Mouse (Mus musculus): ENCODE results near the gene Pde9a.

The Pde9a gene

DNA sequence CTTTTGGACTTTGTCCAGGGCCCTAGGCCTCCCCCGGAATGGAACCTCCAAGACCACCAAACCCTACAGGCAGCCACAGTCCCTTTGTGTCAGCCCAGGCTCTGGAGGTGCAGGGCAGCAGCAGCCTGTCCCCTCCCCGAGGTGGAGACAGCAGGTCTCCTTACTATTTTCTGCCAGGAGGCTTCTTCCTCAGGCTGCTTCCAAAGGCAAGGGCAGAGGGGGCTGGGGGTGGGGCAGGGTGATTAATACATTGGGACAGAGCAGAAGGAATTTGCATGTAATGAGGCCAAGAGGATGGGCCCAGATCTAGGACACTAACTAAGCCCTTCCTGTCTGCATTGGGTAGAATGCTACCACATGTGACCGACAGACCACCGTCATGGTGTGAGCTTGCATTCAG is 74.4 kb downstream of the Pde9a start:
- intact Hi-C loops (cut with DNase I), result no loop called here

DNA sequence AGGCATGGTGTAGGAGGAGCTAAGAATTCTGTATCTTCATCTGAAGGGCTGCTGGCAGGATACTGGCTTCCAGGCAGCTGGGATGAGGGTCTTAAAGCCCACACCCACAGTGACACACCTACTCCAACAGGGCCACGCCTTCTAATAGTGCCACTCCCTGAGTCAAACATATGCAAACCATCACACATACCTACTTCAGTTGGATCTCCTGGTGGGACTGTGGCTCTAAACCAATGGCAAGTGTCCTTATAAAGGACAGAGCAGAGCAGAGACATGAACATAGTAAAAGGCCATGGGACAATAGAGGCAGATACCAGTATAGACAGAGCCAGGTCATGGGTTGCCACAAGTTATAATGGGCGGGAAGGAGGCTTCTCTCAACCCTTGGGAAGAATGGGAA is 76.5 kb downstream of the Pde9a start:
- intact Hi-C loops (cut with DNase I), result no loop called here

DNA sequence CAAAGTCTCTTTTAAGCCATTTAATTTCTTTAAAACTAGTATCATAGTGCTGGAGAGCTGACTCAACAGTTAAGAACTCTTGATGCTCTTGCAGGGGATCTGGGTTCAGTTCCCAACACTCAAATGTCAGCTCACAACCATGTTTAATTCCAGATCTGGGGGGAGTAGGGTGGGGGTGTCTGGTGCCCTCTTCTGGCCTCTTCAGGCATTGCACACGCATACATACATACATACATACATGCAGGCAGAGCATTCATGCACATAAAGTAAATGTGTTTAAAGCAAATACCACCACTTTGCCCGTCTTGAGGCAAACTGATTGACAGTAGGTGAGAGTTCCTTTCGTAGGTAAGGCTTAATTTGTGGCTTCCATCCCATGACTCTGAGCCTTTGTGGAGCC is 80.8 kb downstream of the Pde9a start:
- intact Hi-C loops (cut with DNase I), result no loop called here

DNA sequence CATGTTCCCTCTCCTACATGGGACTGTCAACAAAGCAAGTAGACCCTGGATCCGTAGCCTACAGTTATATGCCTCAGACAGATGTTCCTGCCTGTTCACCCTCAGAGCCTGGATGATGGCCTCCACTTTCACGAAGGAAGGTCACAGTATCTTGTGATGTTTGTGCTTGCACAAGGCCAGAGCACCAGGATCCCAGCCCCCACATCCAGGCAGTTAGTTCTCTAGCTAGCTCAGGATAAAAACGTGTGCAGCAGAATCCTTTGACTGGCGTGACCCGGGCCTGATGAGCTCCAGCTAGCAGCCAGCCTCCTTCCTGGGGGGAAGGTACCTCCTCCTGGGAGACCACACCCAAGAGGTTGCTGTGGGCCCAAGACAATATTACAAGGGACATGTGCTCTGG is 82.5 kb downstream of the Pde9a start:
- intact Hi-C loops (cut with DNase I), result no loop called here

DNA sequence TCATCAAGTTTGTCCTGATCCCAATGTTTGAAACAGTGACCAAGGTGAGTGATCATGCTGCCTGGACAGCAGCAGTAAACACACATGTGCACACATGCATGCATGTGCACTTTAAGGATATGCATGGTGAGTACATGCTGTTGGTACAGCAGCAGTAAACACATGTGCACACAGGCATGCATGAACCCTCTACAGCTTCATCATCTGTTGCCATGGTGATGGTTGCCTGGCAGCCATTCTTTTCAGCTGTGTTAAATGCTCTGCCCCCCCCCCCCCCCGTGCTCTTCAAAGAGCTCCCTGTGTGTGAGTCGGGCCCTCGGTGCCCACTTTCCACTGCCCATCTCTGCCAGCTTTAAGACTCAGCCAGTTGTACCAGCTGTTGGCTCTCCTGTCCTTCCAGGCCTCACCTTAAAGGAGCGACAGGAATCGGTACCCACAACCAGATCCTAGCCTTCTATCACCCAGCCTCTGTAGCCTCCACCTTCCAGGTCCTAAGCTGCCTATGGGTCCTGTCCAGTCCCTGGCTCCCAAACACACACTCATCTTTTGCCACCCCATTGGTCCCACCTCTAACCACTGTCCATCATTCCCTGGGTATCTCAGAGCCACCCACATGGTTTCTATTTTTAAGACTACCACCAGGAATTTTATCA is 84.9 kb downstream of the Pde9a start:
- intact Hi-C loops (cut with DNase I), result no loop called here

DNA sequence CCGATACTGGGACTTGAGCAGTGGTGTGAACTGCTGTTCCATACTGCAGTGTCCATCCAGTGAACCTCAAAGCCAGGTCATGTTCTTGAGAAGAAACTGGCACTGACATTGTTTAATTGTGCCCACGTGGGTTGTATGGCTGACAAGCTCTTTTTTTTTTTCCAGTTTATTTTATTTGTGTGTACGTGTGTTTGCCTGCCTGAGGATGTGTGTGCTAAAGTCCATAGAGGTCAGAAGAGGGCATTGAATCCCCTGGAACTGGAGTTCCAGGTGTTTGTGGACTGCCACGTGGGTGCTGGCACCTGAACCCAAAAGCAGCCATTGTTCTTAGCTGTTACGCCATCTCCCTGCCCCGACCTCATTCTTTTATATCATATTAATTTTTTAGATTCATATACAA is 88.4 kb downstream of the Pde9a start:
- intact Hi-C loops (cut with DNase I), result no loop called here

DNA sequence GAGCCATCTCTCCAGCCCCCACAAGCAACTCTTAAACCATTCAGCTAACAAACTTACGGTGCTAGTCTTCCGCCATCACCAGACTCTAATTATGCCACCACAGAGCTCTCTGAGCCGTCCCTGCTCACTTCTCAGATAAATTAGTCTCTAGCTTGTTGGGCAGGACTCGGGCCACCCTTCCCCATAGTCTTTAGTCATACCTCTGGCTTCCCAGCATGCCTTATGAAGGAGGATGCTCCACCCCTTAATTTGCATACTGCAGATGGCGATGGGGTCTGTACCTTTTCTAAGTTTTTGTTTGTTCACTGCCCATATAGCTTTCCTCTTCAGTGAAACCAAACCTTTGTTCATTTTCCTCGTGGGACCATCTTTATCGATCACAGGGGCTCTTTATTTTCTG is 92.6 kb downstream of the Pde9a start:
- intact Hi-C loops (cut with DNase I), result no loop called here

DNA sequence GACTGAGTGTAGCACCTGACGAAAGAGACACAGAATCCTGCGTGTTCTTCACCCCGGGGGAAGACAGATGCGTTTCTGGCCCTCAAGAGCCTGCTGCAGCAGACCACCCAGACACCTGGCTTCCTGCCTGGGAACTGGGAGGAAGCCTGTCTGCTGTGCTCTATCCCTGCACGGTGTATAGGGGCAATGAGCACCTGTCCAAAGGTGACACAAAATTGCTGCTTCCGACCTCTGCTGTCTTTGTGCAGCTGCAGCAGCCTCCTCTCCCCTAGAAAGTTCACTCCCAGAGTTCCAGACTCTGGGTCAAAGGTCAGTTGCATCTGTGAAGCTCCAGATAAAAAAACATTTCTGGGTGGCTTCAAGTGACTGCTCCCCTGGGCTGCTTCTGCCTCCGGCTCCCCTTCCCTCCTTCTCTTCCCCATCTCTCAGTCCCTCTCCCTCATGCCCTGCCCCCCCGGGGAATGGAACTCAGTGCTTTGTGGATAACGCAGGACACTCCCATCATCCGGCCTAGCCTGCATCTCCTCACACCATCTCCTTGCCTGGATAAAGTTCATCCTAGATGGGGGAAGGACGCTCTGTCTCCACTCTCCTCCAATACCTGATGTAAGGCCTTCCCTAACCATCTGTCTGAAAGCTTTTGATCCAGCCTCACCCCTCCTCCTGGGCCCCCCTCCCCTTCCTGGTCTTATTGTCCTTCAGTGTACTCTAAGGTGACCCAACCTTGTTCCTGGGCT is 93.3 kb downstream of the Pde9a start:
- intact Hi-C loops (cut with DNase I), result no loop called here

DNA sequence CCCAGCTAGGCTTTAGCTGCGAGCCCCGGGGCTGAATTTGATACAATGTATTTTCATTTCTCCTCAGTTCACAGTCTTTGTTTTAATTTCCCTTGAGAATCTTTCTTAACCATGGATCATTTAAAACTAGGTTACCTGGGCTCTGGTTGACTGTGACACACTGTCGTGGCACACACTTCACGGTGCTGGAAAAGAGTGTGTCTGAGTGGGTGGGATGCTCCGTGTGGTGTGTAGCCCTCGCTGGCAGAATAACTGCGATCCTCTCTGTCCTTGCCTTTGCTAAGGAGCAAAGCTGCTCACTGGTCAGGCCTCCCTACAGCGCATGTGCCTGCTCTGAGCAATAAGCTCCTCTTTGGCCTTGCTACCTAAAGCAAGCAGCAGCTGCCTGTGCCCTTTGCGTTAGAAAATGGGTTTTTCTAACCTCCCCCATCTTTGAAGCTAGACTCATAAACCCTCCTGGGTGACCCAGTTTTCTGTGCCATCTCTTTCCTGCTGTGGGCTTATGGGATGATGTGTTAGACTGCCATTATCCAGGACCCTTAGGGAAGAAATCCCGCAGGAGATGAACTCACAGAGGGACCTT is 100.7 kb downstream of the Pde9a start:
- intact Hi-C loops (cut with DNase I), result no loop called here

DNA sequence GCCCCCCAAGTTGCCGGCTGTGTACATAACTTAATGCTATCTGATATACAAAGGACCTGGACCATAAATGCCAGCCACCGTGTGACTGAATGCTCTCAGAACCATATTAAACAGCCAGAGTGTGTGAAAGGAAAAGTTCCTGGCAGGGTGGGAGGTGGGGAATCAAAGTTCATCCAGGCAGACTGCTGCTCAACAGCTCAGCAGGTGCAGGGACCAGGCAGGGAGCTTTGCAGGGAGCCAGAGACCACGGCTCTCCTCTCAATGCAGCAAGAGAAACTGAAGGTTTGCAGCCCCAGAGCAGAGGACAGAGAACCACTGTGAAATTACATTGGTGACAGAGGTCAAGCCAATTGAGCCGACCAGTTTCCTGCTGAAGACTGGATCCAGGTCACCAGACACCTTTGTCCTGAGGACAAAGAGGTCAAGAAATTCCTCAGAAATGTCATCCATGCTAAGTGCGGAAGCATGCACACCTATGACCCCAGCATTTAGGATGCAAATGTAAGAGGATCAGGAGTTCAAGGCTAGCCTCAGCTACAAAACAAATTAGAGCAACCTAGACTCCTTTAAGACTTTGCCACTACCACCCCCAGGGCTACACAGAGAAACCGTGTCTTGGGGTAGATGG is 101.5 kb downstream of the Pde9a start:
- intact Hi-C loops (cut with DNase I), result no loop called here

DNA sequence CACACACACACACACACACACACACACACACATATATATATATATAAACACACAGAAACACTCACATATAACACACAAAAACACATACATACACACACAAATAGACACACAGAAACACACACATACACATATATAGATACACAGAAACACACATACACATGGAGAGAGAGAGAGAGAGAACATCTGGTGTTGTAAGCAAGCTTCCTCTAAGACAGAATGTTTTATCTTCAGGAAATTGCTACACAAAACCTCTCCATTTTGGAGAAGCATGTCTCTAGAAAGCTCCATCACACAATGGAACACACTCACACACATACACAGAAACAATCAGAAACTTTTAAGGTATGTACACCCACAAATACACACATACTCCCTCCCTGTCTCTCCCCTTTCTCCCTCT is 105.3 kb downstream of the Pde9a start:
- intact Hi-C loops (cut with DNase I), result loop anchor here (2.0 kb wide), 1 partner anchor 159 kb away; no protein-coding TSS in a partner anchor

DNA sequence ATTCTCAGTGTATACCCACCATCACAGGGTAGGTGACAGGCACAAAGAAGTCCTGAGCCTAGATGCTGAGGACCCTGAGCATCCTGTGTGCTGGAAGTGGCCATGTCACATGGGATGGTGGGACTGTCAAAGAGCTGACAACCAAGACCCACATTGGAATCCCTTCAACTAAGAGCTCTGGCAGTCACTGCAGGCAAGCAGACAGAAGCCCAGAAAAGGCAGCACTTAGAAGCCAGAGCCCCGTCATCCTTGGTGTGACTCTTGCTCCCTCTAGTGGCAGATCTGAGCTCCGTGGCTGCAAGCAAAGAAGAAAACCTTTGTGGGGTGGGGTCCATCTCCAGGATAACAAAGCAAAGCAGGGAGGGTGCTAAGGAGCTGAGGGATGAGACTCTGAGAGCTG is 106.4 kb downstream of the Pde9a start:
- intact Hi-C loops (cut with DNase I), result loop anchor here (1.0 kb wide), 1 partner anchor 114 kb away; no protein-coding TSS in a partner anchor

DNA sequence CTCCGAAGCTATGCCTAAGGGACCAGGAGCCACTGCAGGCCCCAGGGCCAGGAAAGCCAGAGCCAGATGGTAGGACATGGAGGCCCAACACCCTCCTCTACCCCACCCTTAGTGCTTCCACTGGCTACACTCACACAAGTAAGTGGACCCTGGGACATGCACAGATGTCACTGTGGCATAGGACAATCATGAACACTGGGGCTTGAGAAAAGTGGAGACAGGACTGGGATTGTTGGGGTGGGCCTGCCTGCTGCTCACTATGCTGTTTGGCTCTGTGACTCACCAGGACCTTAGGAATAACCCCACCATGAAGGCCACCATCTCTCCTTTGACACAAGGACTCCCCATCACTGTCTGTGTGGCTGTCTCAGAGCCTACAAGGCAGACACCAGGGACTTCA is 109.0 kb downstream of the Pde9a start:
- intact Hi-C loops (cut with DNase I), result no loop called here

DNA sequence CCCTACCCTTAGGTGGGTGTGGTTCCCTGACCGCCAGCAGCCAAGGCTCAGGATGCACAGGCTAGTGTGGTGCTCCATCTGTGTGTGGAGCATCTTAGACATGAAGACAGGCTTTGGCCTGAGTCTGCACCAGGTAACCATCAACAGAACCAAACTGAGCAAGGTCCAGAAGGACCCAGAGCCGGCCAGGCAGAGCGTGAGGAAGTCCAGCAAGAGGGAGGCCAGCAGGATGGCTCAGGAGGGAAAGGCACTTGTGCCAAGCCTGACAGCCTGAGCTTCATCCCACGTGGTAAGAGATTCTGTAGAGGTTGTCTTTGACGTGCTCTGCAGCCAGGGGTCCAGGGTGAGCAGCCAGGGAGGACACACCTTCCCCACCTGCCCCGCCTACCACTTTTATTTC is 111.7 kb downstream of the Pde9a start:
- intact Hi-C loops (cut with DNase I), result no loop called here

DNA sequence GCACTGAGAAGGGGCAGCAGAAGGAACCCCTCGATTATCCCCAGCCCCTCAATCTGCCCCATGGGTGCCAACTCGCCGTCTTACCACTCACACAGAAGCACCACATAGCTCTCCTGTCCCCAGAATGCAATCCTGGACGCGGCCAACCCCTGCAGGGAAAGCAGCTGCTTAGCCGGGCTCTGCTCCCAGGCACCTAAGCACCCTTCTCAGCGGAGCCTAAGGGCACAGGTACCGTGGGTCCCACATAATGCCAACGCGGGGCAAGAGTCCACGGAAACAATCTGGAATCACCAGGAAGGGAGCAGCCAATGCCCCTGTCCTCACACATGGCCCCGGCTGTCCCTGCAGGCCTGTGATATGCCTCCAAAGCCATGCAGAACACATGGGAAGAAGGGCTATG is 113.7 kb downstream of the Pde9a start:
- intact Hi-C loops (cut with DNase I), result no loop called here

DNA sequence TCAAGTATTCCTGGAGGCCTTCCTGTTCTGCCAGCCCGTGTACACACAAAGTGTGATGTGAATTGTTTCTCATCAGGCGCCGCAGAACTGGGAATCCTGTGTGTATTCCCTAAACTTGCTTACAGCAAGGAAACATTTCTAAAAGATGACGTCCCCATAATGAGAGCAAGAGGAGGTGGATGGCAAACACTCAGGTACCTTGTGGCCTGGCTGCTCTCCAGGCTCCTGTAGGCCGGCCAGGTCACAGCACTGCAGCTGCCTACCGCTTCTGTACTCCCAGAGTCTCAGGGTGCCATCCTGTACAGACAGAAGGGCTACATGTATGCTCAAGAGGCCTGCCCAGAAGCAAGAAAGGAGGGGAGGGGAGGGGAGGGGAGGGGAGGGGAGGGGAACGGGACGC is 114.4 kb downstream of the Pde9a start:
- intact Hi-C loops (cut with DNase I), result no loop called here

DNA sequence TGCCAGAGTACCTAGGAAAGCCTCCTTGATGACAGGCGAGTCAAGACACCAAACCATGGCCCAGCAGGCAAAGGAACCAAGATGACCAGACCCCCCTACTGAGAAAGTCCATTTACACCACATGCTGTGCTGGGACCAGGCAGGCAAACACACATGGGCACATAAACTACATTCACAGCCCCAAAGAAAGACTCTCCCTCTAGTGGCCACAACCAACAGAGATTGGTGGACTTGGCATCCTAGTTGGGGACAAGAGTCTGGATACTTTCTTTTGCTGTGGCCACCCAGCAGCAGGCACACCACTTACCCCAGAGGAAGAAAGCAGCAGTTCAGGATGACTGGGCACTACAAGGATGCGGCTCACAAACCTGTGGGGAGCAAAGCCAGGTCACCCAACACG is 114.9 kb downstream of the Pde9a start:
- intact Hi-C loops (cut with DNase I), result no loop called here

DNA sequence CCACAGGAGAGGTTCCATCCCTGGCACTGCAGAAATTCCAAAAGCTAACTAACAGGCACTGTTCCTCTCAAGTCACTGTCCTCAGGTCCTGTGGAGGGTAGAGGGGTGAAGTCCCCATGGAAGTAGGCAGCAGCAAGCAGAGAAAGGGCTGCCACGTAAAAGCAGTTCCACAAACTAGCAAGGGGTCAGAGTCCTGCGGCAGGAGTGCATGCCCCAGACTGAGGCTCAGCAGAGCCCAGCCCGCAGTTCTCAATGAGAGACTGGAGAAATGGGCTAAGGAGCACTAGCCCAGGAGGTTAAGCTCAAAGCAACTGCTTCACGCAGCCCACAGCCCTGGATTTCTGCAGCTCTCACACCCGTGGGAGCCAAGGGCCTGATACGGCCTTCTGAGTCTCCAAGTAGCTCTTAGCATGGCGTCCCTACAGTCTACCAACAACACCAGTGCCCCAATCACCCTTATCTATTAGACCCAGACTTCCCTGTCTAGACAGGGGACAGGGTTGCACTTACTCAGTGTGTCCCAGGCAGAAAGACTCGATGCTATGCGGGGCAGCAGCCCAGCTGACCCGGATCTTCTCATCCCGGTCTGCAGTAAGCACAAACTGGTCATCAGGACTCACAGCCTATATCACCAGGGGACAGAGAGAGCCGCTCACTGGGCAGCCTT is 116.4 kb downstream of the Pde9a start:
- intact Hi-C loops (cut with DNase I), result no loop called here

DNA sequence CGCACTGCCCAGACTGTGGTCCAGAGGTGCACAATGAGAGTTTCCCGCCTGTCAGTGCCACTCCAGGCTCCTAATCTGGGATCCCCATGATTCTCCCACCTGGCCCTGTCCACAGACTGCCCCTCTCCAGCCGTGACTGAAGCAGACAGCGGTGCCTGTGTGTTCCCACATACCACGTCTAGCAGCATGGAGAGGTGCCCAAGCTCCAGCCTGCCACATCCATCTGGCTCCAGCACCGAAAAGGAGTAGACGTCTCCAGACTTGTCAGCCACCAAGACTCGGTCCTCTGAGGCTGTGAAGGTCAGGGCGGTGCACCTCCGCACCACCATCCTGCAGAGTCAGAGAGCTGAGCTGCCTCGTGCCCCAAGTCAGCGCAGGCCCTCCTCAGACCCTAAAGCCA is 117.3 kb downstream of the Pde9a start:
- intact Hi-C loops (cut with DNase I), result no loop called here

DNA sequence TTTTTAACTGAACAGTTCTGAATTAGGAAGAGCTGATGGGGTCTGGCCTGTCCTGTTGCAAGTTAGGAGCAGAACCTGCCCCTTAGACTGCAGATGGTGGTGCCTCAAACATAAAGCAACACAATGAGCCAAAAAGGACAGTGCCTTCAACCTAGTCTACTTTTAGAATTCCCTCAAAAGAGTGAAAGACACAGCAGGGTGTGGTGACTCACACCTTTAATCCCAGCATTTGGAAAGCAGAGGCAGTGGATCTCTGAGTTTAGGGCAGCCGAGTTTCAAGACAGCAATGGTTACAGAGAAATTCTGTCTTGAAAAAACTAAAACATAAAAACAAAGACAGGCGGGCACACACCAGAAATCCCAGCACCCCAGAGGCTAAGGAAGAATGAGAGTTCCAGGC is 117.9 kb downstream of the Pde9a start:
- intact Hi-C loops (cut with DNase I), result no loop called here

DNA sequence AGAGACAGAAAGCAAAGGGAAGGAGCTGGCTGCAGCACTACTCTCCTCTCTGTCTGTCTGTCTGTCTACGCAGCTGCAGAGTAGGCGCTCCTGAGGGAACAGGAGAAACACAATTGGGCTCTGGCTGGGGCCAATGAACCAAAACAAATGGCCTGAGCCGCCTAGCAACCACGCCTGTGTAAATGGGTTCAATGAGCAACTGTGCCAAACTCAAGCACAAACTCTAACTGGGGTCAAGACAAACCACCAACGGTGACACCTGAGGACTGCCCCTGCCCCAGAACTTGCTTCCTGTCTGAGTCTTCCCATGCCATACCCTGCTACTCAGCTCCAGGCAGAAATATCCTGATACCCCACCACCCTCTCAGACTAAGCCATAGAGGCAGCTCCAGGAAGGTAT is 119.0 kb downstream of the Pde9a start:
- intact Hi-C loops (cut with DNase I), result no loop called here

DNA sequence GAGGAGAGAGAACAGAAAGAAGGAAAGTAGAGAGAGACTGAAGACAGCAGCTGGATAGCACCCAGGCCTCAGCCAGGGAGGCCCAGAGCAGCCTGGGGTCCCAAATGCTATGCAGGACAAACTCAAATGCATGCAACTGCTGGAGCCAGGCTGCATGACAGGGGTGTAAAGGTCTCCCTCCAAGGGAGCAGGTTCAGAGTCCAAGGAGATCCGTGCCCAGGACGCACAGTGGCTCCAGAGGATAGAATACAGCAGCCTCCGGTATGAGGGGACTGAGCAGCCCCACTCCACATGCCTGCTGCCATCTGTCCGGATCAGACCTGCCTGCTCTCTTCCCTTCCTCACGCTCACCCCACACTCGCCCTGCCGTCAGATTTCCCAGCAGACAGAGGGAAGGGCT is 120.3 kb downstream of the Pde9a start:
- intact Hi-C loops (cut with DNase I), result no loop called here

Data from adrenal gland (tissue).